Mouse (Mus musculus) cerebral cortex, adult 2 months (tissue): ENCODE results near the gene Grtp1.

ENCODE experiments used
- WGBS: fragments of 180-500 bp; shearing (Covaris S2); methylation state at CpG from one replicate; pipeline ENCODE4 v1.1.7; 2018; 5-methylcytosine and 5-hydroxymethylcytosine counted together

The Grtp1 gene

GRCm38 (mm10) chr8:13204371-13205140 lies 4.1 kb upstream of the Grtp1 start:
- WGBS, result 79% methylated on average over 12 of the region's 12 CpGs

DNA sequence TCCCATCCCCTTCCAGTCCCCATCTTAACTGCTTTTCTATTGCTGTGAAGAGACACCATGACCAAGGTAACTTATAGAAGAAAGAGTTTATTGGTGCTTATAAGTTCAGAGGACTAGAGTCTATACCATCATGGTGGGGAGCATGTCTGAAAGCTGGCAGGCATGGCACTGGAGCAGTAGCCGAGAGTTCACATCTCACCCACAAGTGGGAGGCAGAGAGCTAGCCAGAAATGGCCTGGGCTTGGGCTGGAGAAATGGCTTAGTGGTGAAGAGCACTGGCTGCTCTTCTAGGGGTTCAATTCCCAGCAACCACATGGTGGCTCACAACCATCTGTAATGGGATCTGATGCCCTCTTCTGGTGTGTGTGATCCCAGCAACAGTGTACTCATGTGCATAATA lies 3.1 kb upstream of the Grtp1 start:
- 86% methylated on average over 1 of the region's 1 CpGs for WGBS

DNA sequence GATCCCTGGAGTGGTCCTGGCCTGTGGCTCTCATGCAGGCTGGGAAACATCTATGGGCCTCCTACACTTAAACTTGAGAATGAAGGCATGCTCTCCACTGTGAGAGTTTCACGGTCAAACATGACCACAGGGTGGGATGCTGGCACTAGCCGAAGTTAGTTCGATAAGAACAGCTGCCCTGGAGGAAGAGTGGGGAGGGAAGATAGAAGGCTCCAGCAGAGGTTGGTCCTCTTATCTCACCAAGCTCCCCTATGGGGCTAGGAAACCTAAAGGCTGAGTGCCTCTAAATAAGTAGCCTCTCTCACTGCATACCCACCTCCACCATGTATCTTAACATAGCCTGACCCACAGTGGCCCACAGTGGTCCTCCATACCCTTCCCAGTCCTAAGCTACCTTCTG lies 2.4 kb upstream of the Grtp1 start:
- WGBS, result 89% methylated on average over 3 of the region's 3 CpGs

DNA sequence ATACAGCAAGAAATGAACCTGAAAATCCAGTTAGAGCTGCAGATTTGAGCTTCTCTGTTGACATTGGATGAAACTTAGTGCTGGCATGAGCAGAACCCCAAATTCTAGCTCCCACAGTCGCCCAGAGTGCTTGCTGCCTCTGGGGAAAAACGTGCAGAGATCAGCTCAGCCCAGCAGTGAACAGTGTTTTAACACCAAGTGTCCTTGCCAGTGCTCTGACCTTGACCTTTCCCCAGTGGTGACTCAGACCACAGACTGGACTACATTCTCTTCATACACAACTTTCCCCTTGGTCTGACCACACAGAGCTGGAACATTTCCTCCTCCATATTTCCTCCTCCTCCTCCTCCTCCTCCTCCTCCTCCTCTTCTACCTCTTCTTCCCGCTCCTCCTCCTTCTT lies 1.6 kb upstream of the Grtp1 start:
- 72% methylated on average over 3 of the region's 3 CpGs for WGBS

DNA sequence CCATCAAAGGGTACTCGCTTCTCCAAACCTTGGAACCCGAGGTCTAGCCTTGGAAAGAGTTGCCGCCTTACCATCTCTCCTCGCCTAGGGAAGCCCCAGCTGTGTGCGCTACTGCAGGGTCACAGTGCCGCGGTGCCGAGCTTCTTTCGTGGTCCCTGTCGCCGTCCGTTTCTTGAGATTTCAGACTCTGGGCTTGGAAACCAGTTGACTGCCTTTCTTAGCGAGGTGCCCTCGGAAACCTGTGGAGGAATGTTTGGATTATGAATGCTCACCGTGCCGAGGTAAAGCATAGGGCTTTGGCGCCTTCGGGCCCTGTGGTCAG lies 554 bp upstream of the Grtp1 start:
- 4% methylated on average over 18 of the region's 18 CpGs for WGBS

- 50% methylated on average over 14 of the region's 14 CpGs for WGBS
These were observed 897 bp downstream of the Grtp1 start for GRCm38 (mm10) chr8:13199385-13200061.

- WGBS, result 91% methylated on average over 5 of the region's 5 CpGs
These were observed 2.9 kb downstream of the Grtp1 start for GRCm38 (mm10) chr8:13197493-13197892.

DNA sequence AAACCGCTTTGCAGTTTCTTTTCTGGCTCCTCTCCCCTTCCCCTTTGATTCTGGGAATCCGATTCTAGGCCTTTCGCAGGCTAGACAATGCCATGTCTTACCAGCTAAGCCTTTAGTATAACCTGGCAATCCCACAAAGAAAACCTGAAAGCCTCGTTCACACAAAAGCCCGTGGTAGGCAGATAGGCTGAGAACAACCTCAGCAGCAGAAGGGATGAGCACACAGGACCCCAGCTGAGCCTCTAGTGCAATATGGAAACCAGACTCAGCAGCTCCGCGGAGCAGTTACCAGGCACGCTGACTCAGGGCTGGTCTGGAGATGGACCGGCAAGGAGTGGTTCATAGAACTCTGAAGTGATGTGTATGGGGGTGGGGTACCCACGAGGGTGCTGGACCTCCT lies 5.6 kb downstream of the Grtp1 start:
- 50% methylated on average over 10 of the region's 10 CpGs for WGBS

DNA sequence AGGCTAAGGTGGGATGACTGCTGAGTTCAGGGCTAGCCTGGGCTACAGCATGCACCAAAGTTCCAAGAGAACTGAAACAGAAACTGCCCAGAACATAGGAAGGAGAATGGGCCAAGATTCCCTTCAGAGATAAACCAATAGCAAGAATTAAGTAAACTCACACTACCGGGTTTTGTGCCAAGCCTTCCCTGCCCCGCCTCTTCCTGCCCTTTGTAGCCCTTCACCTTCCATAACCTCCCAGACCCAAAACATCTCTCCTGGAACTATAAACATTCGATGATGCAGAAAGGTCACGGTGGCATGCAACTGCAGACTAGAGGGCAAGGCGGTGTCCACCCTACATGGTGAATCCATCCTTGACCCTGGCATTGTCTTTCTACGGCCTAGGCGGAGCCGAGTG lies 10.2 kb downstream of the Grtp1 start:
- WGBS, result 88% methylated on average over 8 of the region's 8 CpGs

GRCm38 (mm10) chr8:13188857-13189256 lies 11.6 kb downstream of the Grtp1 start:
- 89% methylated on average over 1 of the region's 1 CpGs for WGBS

DNA sequence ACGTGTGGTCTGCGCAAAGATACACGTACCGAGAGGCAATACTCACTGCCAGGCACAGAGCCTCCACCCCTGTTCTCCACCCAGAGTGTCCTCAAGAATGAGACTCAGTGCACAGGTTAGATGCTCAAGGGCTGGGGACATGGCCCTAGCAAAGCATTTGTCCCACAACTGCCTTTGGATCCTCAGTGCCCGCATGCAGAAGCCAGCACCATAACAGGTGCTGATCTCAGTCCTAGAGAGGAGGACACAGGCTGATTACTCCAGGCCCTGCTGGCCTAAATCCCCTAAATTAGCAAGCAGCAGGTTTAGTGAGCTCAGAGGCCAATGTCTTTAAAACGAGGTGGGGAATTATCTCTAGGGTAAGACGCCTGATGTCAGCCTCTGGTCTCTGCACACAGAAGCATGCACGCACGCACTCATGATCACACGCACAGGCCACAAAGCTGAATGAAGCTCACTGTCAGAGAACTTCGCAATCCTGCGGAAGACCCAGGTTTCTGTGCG lies 12.3 kb downstream of the Grtp1 start:
- 90% methylated on average over 13 of the region's 13 CpGs for WGBS

DNA sequence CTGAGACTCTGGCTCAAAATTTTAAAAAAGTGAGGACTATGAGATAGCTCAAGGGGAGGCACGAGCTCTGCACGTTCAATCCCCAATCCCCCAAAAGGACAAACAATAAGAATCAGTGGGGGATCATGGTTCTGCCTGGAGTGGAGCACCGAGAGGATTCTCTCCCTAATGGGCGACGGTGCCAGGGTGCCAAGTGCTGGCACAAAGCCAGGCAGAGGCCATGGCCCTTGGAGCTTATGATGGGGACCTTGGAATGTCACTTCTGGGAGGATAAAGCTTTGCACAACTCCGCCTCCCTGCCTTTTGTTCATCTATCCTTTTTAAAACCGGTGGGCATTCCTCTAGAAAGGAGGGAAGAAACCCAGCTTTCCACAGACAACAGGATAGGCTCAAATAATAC lies 12.8 kb downstream of the Grtp1 start:
- WGBS, result 73% methylated on average over 7 of the region's 7 CpGs

- WGBS, result 87% methylated on average over 9 of the region's 9 CpGs
These were observed 13.2 kb downstream of the Grtp1 start for GRCm38 (mm10) chr8:13187229-13187628.

DNA sequence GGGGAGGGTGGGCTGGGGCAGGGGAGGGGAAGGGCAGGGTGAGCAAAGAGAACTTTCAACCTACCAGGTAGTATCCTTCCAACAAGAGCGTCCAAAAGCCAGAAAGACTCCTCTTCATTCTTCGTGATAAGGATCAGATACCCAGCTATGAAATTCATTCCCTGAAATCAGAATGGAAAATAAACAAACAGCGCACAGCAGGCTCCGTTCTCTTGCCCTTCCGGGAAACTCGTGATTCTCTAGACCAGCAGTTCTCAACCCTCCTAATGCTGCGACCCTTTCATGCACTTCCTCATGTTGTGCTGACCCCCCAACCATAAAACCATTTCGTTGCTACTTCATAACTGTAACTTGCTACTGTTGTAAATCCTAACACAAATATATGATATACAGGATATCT lies 13.6 kb downstream of the Grtp1 start:
- WGBS, result 88% methylated on average over 8 of the region's 8 CpGs

GRCm38 (mm10) chr8:13181691-13181976 lies 18.8 kb downstream of the Grtp1 start:
- WGBS, result 35% methylated on average over 2 of the region's 2 CpGs

DNA sequence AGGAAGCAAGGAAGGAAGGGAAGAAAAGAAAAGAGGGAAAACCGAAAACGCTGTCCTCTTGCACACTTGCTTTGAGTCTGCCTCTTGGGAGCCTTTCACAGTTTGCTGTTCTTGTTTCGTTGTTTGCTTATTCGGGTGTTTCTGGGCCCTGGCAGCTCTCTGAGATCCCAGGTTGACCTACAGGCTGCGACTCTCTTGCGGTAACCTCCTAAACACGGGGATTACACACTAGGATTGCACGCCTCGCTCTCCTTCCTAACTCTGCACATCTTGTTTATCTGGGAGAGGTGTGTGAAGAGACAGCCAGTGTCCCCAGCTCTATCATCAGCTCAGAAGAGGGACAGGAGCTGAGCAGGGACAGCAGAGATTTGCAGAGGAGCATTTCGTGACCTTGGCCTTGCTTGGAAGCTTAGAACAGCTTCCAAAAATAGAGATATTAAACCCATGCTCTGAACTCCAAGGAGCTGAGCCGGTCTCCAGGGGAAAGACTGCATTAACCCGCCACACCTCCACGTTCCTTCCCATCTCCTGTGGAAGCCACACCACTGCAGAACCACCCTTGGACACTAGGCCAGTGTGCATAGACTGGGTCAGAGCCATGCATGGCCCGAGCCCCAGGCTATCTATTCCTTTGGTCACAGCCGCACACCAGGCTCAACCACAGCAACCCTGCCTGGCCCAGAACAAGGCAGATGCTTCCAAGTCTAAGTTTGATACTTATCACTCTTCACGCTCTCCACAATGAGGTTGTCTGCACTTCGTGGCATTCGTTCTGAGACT lies 19.3 kb downstream of the Grtp1 start:
- 71% methylated on average over 18 of the region's 18 CpGs for WGBS

- whole genome bisulfite sequencing, result 61% methylated on average over 9 of the region's 9 CpGs
These were observed 20.0 kb downstream of the Grtp1 start for GRCm38 (mm10) chr8:13180408-13180807.

- 65% methylated on average over 7 of the region's 7 CpGs for WGBS
These were observed 20.5 kb downstream of the Grtp1 start for GRCm38 (mm10) chr8:13179948-13180347.

GRCm38 (mm10) chr8:13179482-13179881 lies 20.9 kb downstream of the Grtp1 start:
- 74% methylated on average over 6 of the region's 6 CpGs for WGBS

DNA sequence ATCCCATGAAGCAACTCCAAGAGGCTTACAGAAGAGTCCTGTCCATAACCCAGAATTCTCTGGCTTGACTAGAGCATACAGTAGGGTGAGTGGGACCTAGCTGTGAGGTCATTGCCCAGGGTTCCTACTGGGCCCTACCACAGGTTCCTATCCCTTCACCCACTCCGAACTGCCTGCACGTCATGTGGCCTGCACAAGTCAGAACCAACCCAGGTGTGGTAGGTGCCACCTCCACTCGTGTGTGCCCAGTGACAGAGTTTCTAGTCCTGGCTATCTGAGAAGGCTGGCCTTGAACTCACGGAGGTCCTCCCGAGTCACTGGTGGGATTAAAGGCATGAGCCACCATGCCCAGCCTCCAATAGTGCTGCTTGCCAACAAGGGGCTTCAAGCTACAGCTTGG lies 22.3 kb downstream of the Grtp1 start:
- WGBS, result 87% methylated on average over 5 of the region's 5 CpGs

DNA sequence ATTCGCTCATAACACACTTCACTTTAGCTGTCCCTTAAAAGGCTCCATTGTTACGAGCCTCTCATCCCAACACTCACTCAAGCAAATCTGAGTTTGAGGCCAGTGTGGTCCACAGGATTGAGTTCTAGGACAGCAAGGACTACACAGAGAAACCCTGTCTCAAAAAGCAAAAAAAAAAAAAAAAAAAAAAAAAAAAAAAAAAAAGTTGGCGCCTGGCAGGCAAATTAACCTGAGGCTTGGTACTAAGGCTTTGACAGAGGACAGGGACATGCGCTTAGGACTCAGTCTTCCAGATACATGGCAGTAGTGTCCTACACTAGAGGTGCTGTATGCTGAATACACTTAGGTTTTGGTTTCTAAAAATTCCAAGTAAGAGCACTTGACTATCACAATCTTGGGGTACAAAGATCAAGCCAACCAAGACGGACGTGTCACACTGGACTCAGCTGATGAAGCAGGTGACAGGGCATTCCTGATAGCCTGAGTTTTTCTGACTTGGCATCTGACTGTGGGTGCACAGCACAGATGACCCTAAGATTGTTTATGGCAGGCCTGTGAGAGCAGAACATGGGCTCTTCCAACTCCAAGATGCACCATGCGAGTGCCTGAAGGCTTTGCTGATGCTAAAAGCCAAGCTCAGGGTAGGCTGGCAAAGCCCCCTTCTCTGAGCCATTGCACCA lies 23.1 kb downstream of the Grtp1 start:
- WGBS, result 88% methylated on average over 7 of the region's 7 CpGs

DNA sequence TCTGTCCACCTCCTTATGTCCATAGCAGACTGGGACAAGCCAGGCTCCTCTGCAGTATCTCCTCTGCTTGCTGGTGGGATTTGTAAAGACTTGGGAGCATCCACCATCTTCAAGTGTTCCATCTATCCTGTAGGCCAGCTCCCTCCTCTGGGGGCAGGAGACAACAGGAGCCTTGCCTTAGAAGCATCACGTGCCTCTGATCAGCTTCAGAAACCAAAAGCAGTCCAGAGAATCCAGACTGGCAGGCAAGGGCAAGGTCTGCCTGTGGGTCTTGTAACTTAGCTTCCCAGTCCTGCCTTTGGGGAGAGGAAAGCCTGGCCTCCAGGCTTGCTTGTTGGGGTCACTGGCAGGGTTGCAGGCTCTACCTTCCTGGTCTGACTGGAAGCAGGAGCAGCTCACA lies 24.8 kb downstream of the Grtp1 start:
- WGBS, result 62% methylated on average over 1 of the region's 1 CpGs
